Mouse (Mus musculus) embryonic fibroblast, embryonic 13.5 days (primary cell): ENCODE measurements around the gene Cdr2l.

Experiments used
- CTCF ChIP-seq: IDR thresholded peaks from 2 replicates; pipeline ENCODE4 v1.5.1; 2011; ENCODE audit warnings: mild to moderate bottlenecking, control low read depth, low read length, moderate library complexity, borderline replicate concordance; ENCODE audit not compliant: insufficient read depth
- POLR2A ChIP-seq: IDR thresholded peaks from 2 replicates; pipeline ENCODE4 v1.6.1; 2011; ENCODE audit warnings: low read depth, mild to moderate bottlenecking, control low read depth, low read length, moderate library complexity

GRCm38 (mm10) chr11:115372737-115373136 is 9.0 kb upstream of the Cdr2l start:
- TF ChIP-seq CTCF = no peak
- no peak for TF ChIP-seq POLR2A
